Mouse (Mus musculus): ENCODE measurements around the gene Vgll4.

GRCm38 (mm10) chr6:115006065-115006464 lies 36.3 kb upstream of the Vgll4 start:
- TF ChIP-seq CTCF (IDR thresholded peaks at IDR 0.05; ENCODE audit: extremely low read depth, insufficient read depth, low read length), result no peak
- TF ChIP-seq POLR2A (IDR thresholded peaks at IDR 0.05; ENCODE audit: extremely low read depth, insufficient read depth, low read length), result no peak

All from cortical plate, adult 2 months (tissue).